Mouse (Mus musculus) ES-Bruce4 (cell line): Measurements from ENCODE around the gene Kcnc1.

Experiments
- CTCF ChIP-seq: IDR thresholded peaks from one replicate; pipeline ENCODE4 v1.8.1; 2011; ENCODE audit warnings: low read depth, low read length
- EP300 ChIP-seq: IDR thresholded peaks from 2 replicates; pipeline ENCODE4 v1.6.1; 2011; ENCODE audit warnings: low read depth, low read length; ENCODE audit not compliant: insufficient read depth

DNA sequence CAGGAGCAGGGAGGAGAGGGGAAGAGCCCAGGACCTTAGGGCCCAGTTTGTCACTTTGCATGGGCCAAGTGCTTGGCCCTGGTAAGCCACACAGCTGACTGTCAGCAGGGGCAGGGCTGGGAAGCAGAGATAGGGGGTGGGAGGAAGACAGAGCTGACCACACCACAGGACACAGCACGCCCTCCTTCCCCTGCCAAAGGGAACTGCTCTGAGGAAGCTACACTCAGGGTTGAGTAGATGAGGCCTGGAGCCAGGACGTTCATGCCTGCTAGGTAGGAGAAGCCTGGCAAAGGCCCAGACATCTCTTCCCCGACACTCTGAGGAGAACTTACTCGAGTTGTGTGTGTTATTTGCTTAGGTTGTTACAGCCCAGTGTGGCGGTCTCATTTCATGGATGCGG is 49.6 kb downstream of the Kcnc1 start:
- no peak for TF ChIP-seq EP300
- TF ChIP-seq CTCF, result no peak
